Mouse (Mus musculus) kidney, postnatal 25 days (tissue): Measurements from ENCODE around the gene 7530416G11Rik.

Experiments used
- DNase-seq, 2 experiments: peaks; one replicate each; pipeline ENCODE4 v3.0.0; 2021; ENCODE audit warnings: mixed read lengths in 2 of 2

The 7530416G11Rik gene

GRCm38 (mm10) chr15:85503127-85503526, at the start of gene 7530416G11Rik:
Gene 7530416G11Rik, minus strand, starts transcription at chr15:85503227.
- no peak for DNase-seq

- no peak for DNase-seq
Measured at GRCm38 (mm10) chr15:85546500-85546899, 43.5 kb upstream of the 7530416G11Rik start.

GRCm38 (mm10) chr15:85545369-85545768, 42.3 kb upstream of the 7530416G11Rik start:
- DNase-seq, result no peak

GRCm38 (mm10) chr15:85538170-85538569, 35.1 kb upstream of the 7530416G11Rik start:
- peak; percentile 54 to 89 for DNase-seq

GRCm38 (mm10) chr15:85537151-85537550, 34.1 kb upstream of the 7530416G11Rik start:
- no peak for DNase-seq

- no peak for DNase-seq
Measured at GRCm38 (mm10) chr15:85534646-85535045, 31.6 kb upstream of the 7530416G11Rik start.

GRCm38 (mm10) chr15:85534215-85534614, 31.2 kb upstream of the 7530416G11Rik start:
- DNase-seq, result peak; percentile 53 to 83

- DNase-seq, result peak; percentile 40 to 53
Measured at GRCm38 (mm10) chr15:85532063-85532462, 29.0 kb upstream of the 7530416G11Rik start.

GRCm38 (mm10) chr15:85529911-85530310, 26.9 kb upstream of the 7530416G11Rik start:
- DNase-seq, result peak; percentile 16 to 39

- DNase-seq, result no peak
Measured at GRCm38 (mm10) chr15:85524404-85524950, 21.4 kb upstream of the 7530416G11Rik start.

- DNase-seq, result peak; percentile 77 to 87
Measured at GRCm38 (mm10) chr15:85523173-85523991, 20.4 kb upstream of the 7530416G11Rik start.

- no peak for DNase-seq
Measured at GRCm38 (mm10) chr15:85519438-85519837, 16.4 kb upstream of the 7530416G11Rik start.

- DNase-seq, result no peak
Measured at GRCm38 (mm10) chr15:85507370-85508014, 4.5 kb upstream of the 7530416G11Rik start.

GRCm38 (mm10) chr15:85506680-85507079, 3.7 kb upstream of the 7530416G11Rik start:
- DNase-seq, result no peak

- DNase-seq, result no peak
Measured at GRCm38 (mm10) chr15:85505118-85505925, 2.3 kb upstream of the 7530416G11Rik start.

GRCm38 (mm10) chr15:85500267-85500666, 2.8 kb downstream of the 7530416G11Rik start:
- DNase-seq, result peak in 1 of 2 experiments; percentile 14

- DNase-seq, result peak in 1 of 2 experiments; percentile 9
Measured at GRCm38 (mm10) chr15:85497981-85498475, 5.0 kb downstream of the 7530416G11Rik start.

- DNase-seq, result peak in 1 of 2 experiments; percentile 19
Measured at GRCm38 (mm10) chr15:85497548-85497947, 5.5 kb downstream of the 7530416G11Rik start.

- peak in 1 of 2 experiments; percentile 18 for DNase-seq
Measured at GRCm38 (mm10) chr15:85494163-85494621, 8.8 kb downstream of the 7530416G11Rik start.

- DNase-seq, result no peak
Measured at GRCm38 (mm10) chr15:85489751-85490150, 13.3 kb downstream of the 7530416G11Rik start.

- DNase-seq, result no peak
Measured at GRCm38 (mm10) chr15:85488900-85489299, 14.1 kb downstream of the 7530416G11Rik start.

- peak; percentile 32 to 50 for DNase-seq
Measured at GRCm38 (mm10) chr15:85480630-85481029, 22.4 kb downstream of the 7530416G11Rik start.
